Mouse (Mus musculus): Measurements from ENCODE around the gene Ube2i.

Ube2i gene

DNA sequence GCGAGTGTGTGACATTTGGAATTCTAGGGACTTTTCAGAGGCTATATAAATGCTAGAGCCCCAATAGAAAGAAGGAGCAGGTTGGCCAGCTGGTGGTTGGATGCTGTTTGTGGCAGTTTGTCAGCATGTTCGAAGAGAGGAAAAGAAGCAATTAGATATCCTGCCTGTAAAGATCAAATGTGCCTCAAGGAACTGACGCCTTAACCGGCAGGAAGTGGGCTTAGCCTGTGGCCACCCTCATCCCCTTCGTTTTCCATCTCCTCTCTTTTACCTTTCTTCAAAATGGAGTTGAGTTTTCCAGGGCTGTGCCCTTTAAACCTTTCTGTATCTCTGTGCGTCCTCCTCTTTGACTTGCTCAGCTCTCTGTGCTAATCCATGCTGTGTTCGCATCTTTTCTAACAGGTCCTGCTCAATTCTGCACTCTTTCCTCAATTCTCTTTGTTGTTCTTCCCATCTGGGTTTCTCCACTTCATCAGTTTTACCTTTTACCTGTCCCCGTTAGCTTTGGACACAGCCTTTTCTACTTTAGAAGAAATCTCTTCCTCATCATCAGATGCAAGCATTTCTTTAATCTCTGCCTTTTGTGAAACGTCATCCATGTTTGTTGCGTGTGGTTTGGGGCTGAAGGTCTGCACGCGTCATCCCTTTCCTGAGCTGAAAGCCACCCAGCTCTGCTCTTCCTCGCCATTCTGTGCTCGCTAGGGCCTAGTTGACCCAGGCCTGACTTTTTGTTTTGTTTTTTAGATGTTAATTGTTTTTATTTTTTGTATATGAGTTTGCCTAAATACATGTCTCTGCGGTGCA is 54.7 kb downstream of the Ube2i start:
- DNase-seq (ENCODE audit: low spot score in 2 of 2): no peak

DNA sequence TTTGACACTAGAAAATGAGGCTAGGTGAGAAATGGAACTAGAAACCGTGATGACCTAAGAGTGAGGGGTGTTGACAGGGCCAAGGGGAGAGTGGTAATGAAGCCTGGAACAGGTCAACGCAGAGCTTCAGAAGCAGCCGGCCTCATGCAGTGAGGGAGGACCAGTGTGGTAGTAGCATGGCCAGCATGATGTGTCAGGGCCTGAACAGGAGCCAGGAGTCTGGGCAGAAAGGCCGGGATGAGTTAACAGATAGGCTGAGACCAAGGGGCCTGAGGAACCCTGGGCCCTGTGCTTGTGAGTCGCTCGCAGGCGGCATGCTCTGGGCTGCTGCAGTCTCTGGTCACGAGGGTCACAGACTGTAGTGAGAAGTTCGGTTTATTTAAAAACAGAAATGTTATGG is 55.5 kb downstream of the Ube2i start:
- DNase-seq (ENCODE audit: low spot score in 2 of 2): no peak

DNA sequence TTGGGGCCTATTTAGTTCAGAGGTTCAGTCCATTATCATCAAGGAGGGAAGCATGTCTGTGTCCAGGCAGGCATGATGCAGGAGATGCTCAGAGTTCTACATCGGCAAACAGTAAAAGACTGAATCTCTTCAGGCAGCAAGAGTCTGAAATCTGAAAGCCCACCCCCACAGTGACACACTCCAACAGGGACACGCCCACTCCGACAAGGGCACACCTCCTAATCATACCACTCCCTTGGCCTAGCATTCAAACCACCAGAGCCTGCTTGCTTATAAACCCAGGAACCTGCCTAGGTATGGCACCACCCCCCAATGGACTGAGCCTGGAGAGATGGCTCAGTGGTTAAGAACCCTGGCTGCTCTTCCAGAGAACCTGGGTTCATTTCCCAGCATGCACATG is 59.0 kb downstream of the Ube2i start:
- DNase-seq (ENCODE audit: low spot score in 2 of 2): no peak

Data from frontal cortex, postnatal 10 days (tissue).